Mouse (Mus musculus): Measurements from ENCODE around the gene Gm13084.
"Not testable (repeated sequence)": the region's sequence is repeated elsewhere in the genome, so short reads cannot be mapped to it uniquely, and the experiment has no call there.

Gene Gm13084

GRCm38 (mm10) chr4:143815993-143816392, at the start of gene Gm13084:
Gene Gm13084 (minus strand): TSS chr4:143816093.
- DNase-seq = no peak

- DNase-seq = not testable (repeated sequence)
Measured at GRCm38 (mm10) chr4:143846197-143846596, 30.3 kb upstream of the Gm13084 start, which contains the start of gene Gm13103. Gene Gm13103 (plus strand): TSS chr4:143846497.

GRCm38 (mm10) chr4:143789052-143789451, 26.8 kb downstream of the Gm13084 start, which contains the start of gene Gm13023:
Gene Gm13023 (plus strand): TSS chr4:143789352.
- not testable (repeated sequence) for DNase-seq

Data from right cerebral cortex, postnatal 25 days (tissue).